8 mouse cellular contexts compared by ENCODE assay signal in the genomic region with DNA sequence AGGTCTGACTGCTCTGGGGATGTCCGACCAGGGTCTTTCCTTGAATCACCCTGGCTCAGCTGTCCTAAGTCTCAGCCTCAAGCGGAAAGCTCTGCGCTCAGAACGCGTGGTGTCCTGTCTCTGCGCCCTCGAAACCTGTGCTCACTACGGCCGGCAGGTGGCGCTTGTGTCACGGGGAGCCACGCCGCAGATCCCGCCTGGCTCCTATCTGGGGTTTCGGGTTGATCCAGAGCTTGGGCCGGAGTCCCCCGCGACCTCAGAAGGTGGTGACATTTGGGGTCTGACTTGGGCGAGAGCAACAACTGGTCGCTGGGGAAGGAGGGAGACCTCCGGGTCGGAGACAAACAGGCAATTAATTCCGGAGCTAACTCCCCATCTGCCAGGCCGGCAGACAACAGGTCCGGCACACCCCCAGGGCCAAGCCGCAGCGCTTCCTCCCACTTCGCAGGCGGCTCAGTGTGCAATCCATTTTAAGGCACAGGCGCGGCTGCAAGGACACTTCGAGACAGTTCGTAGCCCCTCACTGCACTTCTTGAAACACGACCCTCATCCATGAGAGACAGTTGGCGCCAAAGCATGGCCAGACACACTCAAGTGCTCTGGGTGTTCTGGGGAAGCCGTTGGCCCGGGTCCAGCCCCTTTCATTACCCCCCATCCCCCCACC. TPM values are rescaled to one million over a fixed set of nuclear protein-coding genes. Genes with fewer than 3 reads are reported as not detected.
DNase-seq lines count a peak whose midpoint lies in the region; ATAC-seq and TF ChIP-seq lines count a peak whose summit lies in the region.

No protein-coding gene starts in this region.

- H3K4me1 ChIP-seq in bone marrow macrophage, adult 2 months (ENCODE audit: control insufficient read depth, insufficient read depth, low read length), result no peaks in the 10 kb centered on the region
- peaks cover 37% of the 10 kb centered on the region for H3K4me1 ChIP-seq in embryonic facial prominence, embryonic 14.5 days (ENCODE audit: control insufficient read depth, insufficient read depth, low read length)
- peaks cover 25% of the 10 kb centered on the region for H3K4me1 ChIP-seq in heart, embryonic 11.5 days (ENCODE audit: control insufficient read depth, insufficient read depth, low read length)
- H3K4me1 ChIP-seq in kidney, embryonic 14.5 days (ENCODE audit: control insufficient read depth, insufficient read depth, low read length), result peaks cover 33% of the 10 kb centered on the region
- peaks cover 48% of the 10 kb centered on the region for H3K4me1 ChIP-seq in limb, embryonic 14.5 days (ENCODE audit: control insufficient read depth, insufficient read depth, low read length)
- H3K4me1 ChIP-seq in midbrain, embryonic 16.5 days (ENCODE audit: control insufficient read depth, insufficient read depth, low read length), result peaks cover 41% of the 10 kb centered on the region

- H3K27ac ChIP-seq in bone marrow macrophage, adult 2 months (ENCODE audit: insufficient read depth, low read depth, low read length), result no peak overlapping the region
- peak overlapping the region; percentile 67 for H3K27ac ChIP-seq in embryonic facial prominence, embryonic 14.5 days (replicated peaks; ENCODE audit: low read depth, low read length)
- no peak overlapping the region for H3K27ac ChIP-seq in heart, embryonic 11.5 days (ENCODE audit: low read depth, low read length)
- no peak overlapping the region for H3K27ac ChIP-seq in kidney, embryonic 14.5 days (ENCODE audit: low read depth, low read length)
- H3K27ac ChIP-seq in limb, embryonic 14.5 days (replicated peaks; ENCODE audit: low read depth, low read length), result no peak overlapping the region
- H3K27ac ChIP-seq in midbrain, embryonic 16.5 days (ENCODE audit: low read length), result 0 out of 2 replicates have a peak overlapping the region, but pooled peaks have one; percentile 38

- no peaks in the 10 kb centered on the region for H3K79me2 ChIP-seq in C2C12 (ENCODE audit: control insufficient read depth, insufficient read depth)

- peak overlapping the region; percentile 75 for H3K9ac ChIP-seq in embryonic facial prominence, embryonic 14.5 days (ENCODE audit: low read depth, low read length)
- H3K9ac ChIP-seq in heart, embryonic 11.5 days (ENCODE audit: low read depth, low read length), result no peak overlapping the region; the same call in 1 of the 2 replicates
- no peak overlapping the region for H3K9ac ChIP-seq in kidney, embryonic 14.5 days (ENCODE audit: low read depth, low read length)
- H3K9ac ChIP-seq in limb, embryonic 14.5 days (ENCODE audit: low read depth, low read length, severe bottlenecking), result no peak overlapping the region
- H3K9ac ChIP-seq in midbrain, embryonic 16.5 days (ENCODE audit: low read depth, low read length), result peak overlapping the region; percentile 78

- no peak for TF ChIP-seq POLR2A in bone marrow macrophage, adult 2 months (IDR thresholded peaks at IDR 0.05; ENCODE audit: borderline replicate concordance, low read depth, low read length)
- TF ChIP-seq POLR2A in limb, embryonic 14.5 days (IDR thresholded peaks at IDR 0.05; ENCODE audit: borderline replicate concordance, extremely low read depth, insufficient read depth, insufficient read length), result no peak

- H3K79me3 ChIP-seq in C2C12 (ENCODE audit: low read depth), result no peaks in the 10 kb centered on the region

- peak; percentile 89 for DNase-seq in embryonic facial prominence, embryonic 14.5 days (ENCODE audit: low spot score)
- peak; percentile 70 for DNase-seq in limb, embryonic 14.5 days (ENCODE audit: low spot score)
- peak; percentile 25 to 62 for DNase-seq in spleen, postnatal 14 days (ENCODE audit: low spot score in 2 of 2)

- no peaks in the 10 kb centered on the region for H3K9me3 ChIP-seq in embryonic facial prominence, embryonic 14.5 days (ENCODE audit: control insufficient read depth, low read length)
- H3K9me3 ChIP-seq in heart, embryonic 11.5 days (replicated peaks; ENCODE audit: control insufficient read depth, low read length), result no peaks in the 10 kb centered on the region
- no peaks in the 10 kb centered on the region for H3K9me3 ChIP-seq in kidney, embryonic 14.5 days (ENCODE audit: control insufficient read depth, low read length)
- H3K9me3 ChIP-seq in limb, embryonic 14.5 days (ENCODE audit: control insufficient read depth, low read length), result no peaks in the 10 kb centered on the region
- no peaks in the 10 kb centered on the region for H3K9me3 ChIP-seq in midbrain, embryonic 16.5 days (replicated peaks; ENCODE audit: control insufficient read depth, low read length, poor library complexity, severe bottlenecking)

- TF ChIP-seq CTCF in C2C12 (IDR thresholded peaks at IDR 0.05; ENCODE audit: control insufficient read depth, insufficient read depth, insufficient read length), result peak; percentile 97
- peak; percentile 92 for TF ChIP-seq CTCF in bone marrow macrophage, adult 2 months (IDR thresholded peaks at IDR 0.05; ENCODE audit: low read depth, low read length)

- H3K36me3 ChIP-seq in C2C12 (ENCODE audit: control insufficient read depth, insufficient read depth), result no peaks in the 10 kb centered on the region
- H3K36me3 ChIP-seq in embryonic facial prominence, embryonic 14.5 days (ENCODE audit: control insufficient read depth, insufficient read depth, low read length), result peaks cover 4% of the 10 kb centered on the region; the same call in 1 of the 2 replicates
- H3K36me3 ChIP-seq in heart, embryonic 11.5 days (ENCODE audit: control insufficient read depth, insufficient read depth, low read length), result no peaks in the 10 kb centered on the region
- no peaks in the 10 kb centered on the region for H3K36me3 ChIP-seq in kidney, embryonic 14.5 days (ENCODE audit: control insufficient read depth, insufficient read depth, low read length)
- no peaks in the 10 kb centered on the region for H3K36me3 ChIP-seq in limb, embryonic 14.5 days (ENCODE audit: control insufficient read depth, insufficient read depth, low read length)
- H3K36me3 ChIP-seq in midbrain, embryonic 16.5 days (ENCODE audit: control insufficient read depth, insufficient read depth, low read length), result no peaks in the 10 kb centered on the region

- peak overlapping the region; percentile 89 for H3K4me2 ChIP-seq in embryonic facial prominence, embryonic 14.5 days (ENCODE audit: low read depth, low read length)
- peak overlapping the region; percentile 80 for H3K4me2 ChIP-seq in heart, embryonic 11.5 days
- H3K4me2 ChIP-seq in kidney, embryonic 14.5 days (replicated peaks; ENCODE audit: low read depth, low read length), result peak overlapping the region; percentile 93
- peak overlapping the region; percentile 88 for H3K4me2 ChIP-seq in limb, embryonic 14.5 days (replicated peaks; ENCODE audit: low read depth, low read length, severe bottlenecking)
- peak overlapping the region; percentile 84 for H3K4me2 ChIP-seq in midbrain, embryonic 16.5 days (ENCODE audit: low read length)

- 0% methylated on average over 35 of the region's 37 CpGs for WGBS in embryonic facial prominence, embryonic 14.5 days
- under 1% methylated on average over 37 of the region's 37 CpGs for WGBS in heart, embryonic 11.5 days (ENCODE audit: insufficient replicate concordance)
- WGBS in kidney, embryonic 14.5 days, result under 1% methylated on average over 37 of the region's 37 CpGs
- under 1% methylated on average over 37 of the region's 37 CpGs for WGBS in limb, embryonic 14.5 days
- WGBS in midbrain, embryonic 16.5 days, result under 1% methylated on average over 37 of the region's 37 CpGs

- ATAC-seq in embryonic facial prominence, embryonic 14.5 days (ENCODE audit: low read depth), result peak; percentile 67
- ATAC-seq in heart, embryonic 11.5 days (replicated peaks; ENCODE audit: insufficient number of reproducible peaks, low FRiP score, low TSS enrichment), result peak; percentile 7; the same call in 1 of the 2 replicates
- peak; percentile 56 for ATAC-seq in kidney, embryonic 14.5 days (ENCODE audit: low FRiP score, low TSS enrichment)
- ATAC-seq in limb, embryonic 14.5 days (ENCODE audit: low FRiP score, low read depth), result peak; percentile 73
- peak; percentile 52 for ATAC-seq in midbrain, embryonic 16.5 days

- H3K4me3 ChIP-seq in C2C12 (ENCODE audit: insufficient read depth, poor library complexity, severe bottlenecking), result no peak overlapping the region
- H3K4me3 ChIP-seq in bone marrow macrophage, adult 2 months (ENCODE audit: insufficient read depth, low read length), result peak overlapping the region; percentile 12
- H3K4me3 ChIP-seq in embryonic facial prominence, embryonic 14.5 days (ENCODE audit: low read depth, low read length), result peak overlapping the region; percentile 67
- peak overlapping the region; percentile 55 for H3K4me3 ChIP-seq in heart, embryonic 11.5 days (ENCODE audit: low read depth, low read length)
- peak overlapping the region; percentile 44 for H3K4me3 ChIP-seq in kidney, embryonic 14.5 days (ENCODE audit: low read length)
- peak overlapping the region; percentile 52 for H3K4me3 ChIP-seq in limb, embryonic 14.5 days (replicated peaks; ENCODE audit: low read length)
- H3K4me3 ChIP-seq in midbrain, embryonic 16.5 days (ENCODE audit: low read depth, low read length), result peak overlapping the region; percentile 66

- no peak overlapping the region for H3ac ChIP-seq in C2C12 (ENCODE audit: control insufficient read depth, insufficient read length, low read depth)

- H3K27me3 ChIP-seq in C2C12 (ENCODE audit: control insufficient read depth, insufficient read depth, insufficient read length), result peaks cover 66% of the 10 kb centered on the region
- H3K27me3 ChIP-seq in embryonic facial prominence, embryonic 14.5 days (replicated peaks; ENCODE audit: control insufficient read depth, insufficient read depth, low read length), result peaks cover 45% of the 10 kb centered on the region
- peaks cover 55% of the 10 kb centered on the region for H3K27me3 ChIP-seq in heart, embryonic 11.5 days (ENCODE audit: control insufficient read depth, insufficient read depth, low read length)
- peaks cover 47% of the 10 kb centered on the region for H3K27me3 ChIP-seq in kidney, embryonic 14.5 days (ENCODE audit: control insufficient read depth, insufficient read depth, low read length)
- H3K27me3 ChIP-seq in limb, embryonic 14.5 days (ENCODE audit: control insufficient read depth, insufficient read depth, low read length), result peaks cover 42% of the 10 kb centered on the region
- peaks cover 22% of the 10 kb centered on the region for H3K27me3 ChIP-seq in midbrain, embryonic 16.5 days (ENCODE audit: control insufficient read depth, insufficient read depth, low read depth, low read length)

RNA-seq across cellular contexts. Expression of a gene that starts 0.7 kb away (rescaled TPM):
- polyA plus RNA-seq in C2C12 (2012; fragmentation: generic; extraction: Trizol), result not detected
- polyA plus RNA-seq in bone marrow macrophage, adult 2 months (2012; ENCODE audit: insufficient read depth, insufficient read length, missing spikeins), result not detected in 2 replicates
- 4.0 TPM in 2 replicates for polyA plus RNA-seq in embryonic facial prominence, embryonic 14.5 days (2014; fragmentation: Nextera tagmentation; extraction: Ambion mirVana)
- 0.89 and 1.3 TPM in 2 replicates for polyA plus RNA-seq in heart, embryonic 11.5 days (2014; fragmentation: Nextera tagmentation; extraction: Ambion mirVana)
- 2.2 and 3.8 TPM in 2 replicates for polyA plus RNA-seq in kidney, embryonic 14.5 days (2014; fragmentation: Nextera tagmentation; extraction: Ambion mirVana)
- 21.6 and 29.1 TPM in 2 replicates for polyA plus RNA-seq in limb, embryonic 14.5 days (2012; rRNA removed)
- 6.2 and 7.0 TPM in 2 replicates for polyA plus RNA-seq in limb, embryonic 14.5 days (2014; fragmentation: Nextera tagmentation; extraction: Ambion mirVana)
- 4.7 and 6.2 TPM in 2 replicates for polyA plus RNA-seq in midbrain, embryonic 16.5 days (2015; fragmentation: Nextera tagmentation; extraction: Ambion mirVana)

RNA-seq across cellular contexts. Expression of a gene that starts 38.9 kb away (rescaled TPM):
- polyA plus RNA-seq in C2C12 (2012; fragmentation: generic; extraction: Trizol), result 0.13 TPM
- polyA plus RNA-seq in bone marrow macrophage, adult 2 months (2012; ENCODE audit: insufficient read depth, insufficient read length, missing spikeins), result not detected in 2 replicates
- 1.4 and 2.6 TPM in 2 replicates for polyA plus RNA-seq in embryonic facial prominence, embryonic 14.5 days (2014; fragmentation: Nextera tagmentation; extraction: Ambion mirVana)
- polyA plus RNA-seq in heart, embryonic 11.5 days (2014; fragmentation: Nextera tagmentation; extraction: Ambion mirVana), result 0.56 and 1.4 TPM in 2 replicates
- polyA plus RNA-seq in kidney, embryonic 14.5 days (2014; fragmentation: Nextera tagmentation; extraction: Ambion mirVana), result 1.1 TPM in 2 replicates
- 4.7 and 6.1 TPM in 2 replicates for polyA plus RNA-seq in limb, embryonic 14.5 days (2012; rRNA removed)
- polyA plus RNA-seq in limb, embryonic 14.5 days (2014; fragmentation: Nextera tagmentation; extraction: Ambion mirVana), result 2.1 and 2.5 TPM in 2 replicates
- polyA plus RNA-seq in midbrain, embryonic 16.5 days (2015; fragmentation: Nextera tagmentation; extraction: Ambion mirVana), result 0.66 and 0.74 TPM in 2 replicates

Comparison
In these comparisons a context has a peak if more than half of its experiments do, and no peak if none do; other contexts are left out.
1. H3K27ac ChIP-seq: peak in embryonic facial prominence, embryonic 14.5 days (single experiment) and midbrain, embryonic 16.5 days (single experiment); none in bone marrow macrophage, adult 2 months (single experiment), heart, embryonic 11.5 days (single experiment), kidney, embryonic 14.5 days (single experiment) and limb, embryonic 14.5 days (single experiment).
2. ATAC-seq: peak in every context shown above with its lines; median percentile 73 in limb, embryonic 14.5 days; 67 in embryonic facial prominence, embryonic 14.5 days; 56 in kidney, embryonic 14.5 days; 52 in midbrain, embryonic 16.5 days; 7 in heart, embryonic 11.5 days.
3. H3K9ac ChIP-seq: peak in embryonic facial prominence, embryonic 14.5 days (single experiment) and midbrain, embryonic 16.5 days (single experiment); none in heart, embryonic 11.5 days (single experiment), kidney, embryonic 14.5 days (single experiment) and limb, embryonic 14.5 days (single experiment).
4. Peak in every context shown above with its lines, with median percentiles within 50 percentile points of each other: DNase-seq and H3K4me2 ChIP-seq.